Mouse (Mus musculus) ZHBTc4 (cell line): ENCODE measurements around the gene Nsfl1c.
"Not testable (repeated sequence)": the region's sequence is repeated elsewhere in the genome, so short reads cannot be mapped to it uniquely, and the experiment has no call there.

Source experiments
- DNase-seq: peaks from one replicate; pipeline ENCODE4 v3.0.0-alpha.2; 2011; ENCODE audit warnings: low read depth, low spot score

Gene Nsfl1c

DNA sequence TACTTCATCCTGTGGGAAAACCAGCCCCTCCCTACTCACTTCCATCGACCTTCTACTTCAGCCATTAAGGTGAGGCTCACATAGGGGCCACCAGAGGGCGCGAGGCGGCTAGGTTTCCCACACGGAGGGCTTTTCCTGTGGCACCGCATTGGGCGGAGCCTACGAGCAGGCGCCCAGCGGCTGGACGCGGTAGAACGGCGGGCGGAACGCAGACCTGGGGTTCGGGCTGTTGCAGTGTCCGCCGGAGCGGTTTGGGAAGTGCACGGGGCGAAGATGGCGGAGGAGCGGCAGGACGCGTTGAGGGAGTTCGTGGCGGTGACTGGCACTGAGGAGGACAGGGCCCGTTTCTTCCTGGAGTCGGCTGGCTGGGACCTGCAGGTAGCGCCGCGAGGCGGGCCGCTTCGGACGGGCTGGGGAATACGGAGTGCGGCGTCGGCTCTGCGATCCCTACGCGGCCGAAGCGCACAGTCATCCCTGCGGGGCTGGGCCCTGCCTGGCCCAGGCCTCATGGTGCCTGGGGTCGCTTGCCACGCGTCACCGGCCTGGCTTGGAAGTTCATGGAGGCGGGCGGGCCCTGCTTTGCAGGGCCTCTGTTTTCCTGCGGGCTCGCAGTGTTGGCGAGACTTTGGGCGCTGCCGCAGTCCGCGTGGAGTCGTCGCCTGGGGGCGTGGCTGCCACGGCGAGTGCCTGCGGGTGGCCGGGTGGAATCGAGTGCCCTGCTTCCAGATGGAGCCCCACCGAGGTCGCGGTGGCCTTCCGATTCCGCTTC, at the start of gene Nsfl1c:
Gene Nsfl1c, plus strand, starts transcription at position 148 of the 769 bp plus-strand sequence.
- peak; percentile 98 for DNase-seq

DNA sequence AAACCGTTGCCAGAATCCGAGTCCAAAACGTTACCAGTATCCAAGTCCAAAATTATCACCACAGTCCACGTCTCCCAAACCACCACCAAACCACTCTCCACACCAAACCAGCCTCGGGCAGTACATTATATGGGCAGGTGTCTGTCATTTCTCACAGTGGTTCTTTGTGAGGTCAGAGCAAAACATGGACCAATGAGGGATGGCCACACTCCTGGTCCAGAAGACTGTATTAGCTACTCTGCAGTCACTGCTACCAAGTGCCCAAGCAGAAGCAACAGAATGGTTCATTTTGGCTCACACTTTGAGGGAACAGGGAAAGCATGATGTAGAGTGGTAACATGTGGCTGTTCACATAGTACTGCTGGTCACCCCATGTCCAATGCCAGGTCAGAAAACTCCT, 17.9 kb upstream of the Nsfl1c start, which contains the start of gene 4921509C19Rik:
Gene 4921509C19Rik, minus strand, starts transcription at position 101 of the 400 bp plus-strand sequence.
- DNase-seq = not testable (repeated sequence)

DNA sequence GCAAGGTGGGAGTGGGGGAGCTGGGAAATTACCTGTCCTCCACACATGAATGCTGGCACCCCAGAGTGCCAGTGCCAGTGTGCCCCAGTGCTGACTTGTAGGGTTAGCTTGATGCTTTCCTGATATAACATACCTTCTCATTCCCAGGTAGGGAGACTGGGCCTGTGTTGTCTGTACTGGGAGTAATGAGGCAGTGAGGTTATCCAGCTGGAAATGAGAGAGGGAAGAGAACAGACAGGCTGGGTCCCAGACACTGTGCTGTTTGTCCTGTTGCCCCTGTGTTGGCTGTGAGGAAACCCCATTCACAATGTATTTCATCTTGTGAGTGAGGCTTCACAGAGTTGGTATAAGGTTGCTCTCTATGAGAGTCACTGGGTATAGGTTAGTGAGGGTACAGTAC, 7.5 kb upstream of the Nsfl1c start:
- no peak for DNase-seq

DNA sequence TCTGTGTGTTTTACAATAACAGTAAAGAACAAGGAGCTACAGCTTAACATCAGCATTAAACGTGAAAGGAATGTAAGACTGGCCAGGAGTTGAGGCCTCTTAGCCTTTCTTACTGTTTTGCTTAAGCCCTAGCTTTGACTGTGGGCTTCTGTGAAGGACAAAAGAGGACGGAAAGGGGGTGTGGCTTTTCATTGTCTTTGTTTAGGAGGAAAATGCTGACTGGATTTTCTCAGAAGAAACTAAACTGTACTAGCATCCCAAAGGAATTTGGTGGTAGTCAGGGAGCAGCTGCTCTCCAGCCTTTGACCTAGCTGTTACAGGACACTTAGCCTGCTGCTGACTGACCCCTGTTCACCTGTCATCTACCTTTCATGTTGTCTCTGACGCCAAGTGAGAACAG, 4.4 kb downstream of the Nsfl1c start:
- DNase-seq = peak; percentile 69

DNA sequence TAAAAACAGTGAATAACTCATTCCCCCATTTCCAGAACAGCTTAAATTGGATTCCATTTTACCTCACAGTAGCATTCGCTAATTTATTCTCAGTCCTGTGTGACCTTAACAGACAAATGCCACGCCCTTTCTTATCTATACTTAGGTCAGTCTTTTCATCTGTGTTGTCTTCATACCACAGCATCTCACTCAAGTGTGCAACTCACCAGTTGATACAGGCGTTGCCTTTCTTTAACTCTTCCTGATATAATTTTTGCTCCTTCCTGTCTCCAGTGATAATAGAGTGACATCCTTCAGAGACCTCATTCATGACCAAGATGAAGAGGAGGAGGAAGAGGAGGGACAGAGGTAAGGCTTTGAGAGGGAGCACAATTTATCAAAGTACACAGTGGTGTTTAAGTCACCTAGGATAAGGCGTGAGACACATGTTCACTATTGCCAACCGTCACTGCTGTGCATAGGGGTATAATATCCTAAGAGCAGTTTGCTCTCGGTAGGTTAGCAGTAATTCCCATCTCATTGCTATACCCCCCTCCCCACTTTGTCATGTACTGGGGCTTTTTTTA, 6.5 kb downstream of the Nsfl1c start:
- no peak for DNase-seq

DNA sequence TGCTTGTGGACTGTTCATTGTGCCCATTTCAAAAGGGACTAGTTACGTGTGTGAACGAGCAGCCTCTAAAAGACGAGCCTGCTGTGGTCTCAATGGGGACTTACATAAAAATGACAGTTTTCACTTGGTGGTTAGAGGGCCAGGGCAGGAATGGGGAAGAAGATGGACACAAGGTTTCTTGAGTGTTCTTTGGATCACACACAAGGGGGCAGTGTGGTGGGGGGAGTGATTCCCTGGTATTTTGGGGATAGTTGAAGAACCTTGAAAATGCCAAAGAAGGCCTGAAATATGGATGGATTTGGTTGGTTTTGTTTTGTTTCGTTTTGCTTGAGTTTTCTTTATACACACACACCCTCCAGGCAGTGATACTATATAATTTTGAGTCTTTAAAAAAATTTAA, 10.2 kb downstream of the Nsfl1c start:
- no peak for DNase-seq

DNA sequence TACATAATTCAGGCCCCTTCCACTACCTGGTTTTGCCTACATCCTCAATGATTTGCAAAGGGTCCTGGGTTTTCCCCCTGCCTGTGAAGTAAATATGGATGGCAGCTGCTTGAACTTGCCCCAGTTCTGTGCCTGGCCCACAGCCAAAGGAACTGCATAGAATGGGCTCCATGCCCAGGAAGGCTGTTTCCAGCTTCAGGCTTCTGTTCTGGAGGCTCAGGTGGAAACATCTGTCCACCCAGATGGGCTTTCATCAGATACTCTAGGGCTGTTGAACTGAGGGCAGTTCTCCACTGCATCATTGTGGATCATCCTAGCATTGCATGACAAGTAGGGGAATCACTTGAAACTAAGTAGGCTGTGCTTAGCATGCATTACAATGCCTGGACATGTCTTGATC, 18.2 kb downstream of the Nsfl1c start:
- DNase-seq = no peak

DNA sequence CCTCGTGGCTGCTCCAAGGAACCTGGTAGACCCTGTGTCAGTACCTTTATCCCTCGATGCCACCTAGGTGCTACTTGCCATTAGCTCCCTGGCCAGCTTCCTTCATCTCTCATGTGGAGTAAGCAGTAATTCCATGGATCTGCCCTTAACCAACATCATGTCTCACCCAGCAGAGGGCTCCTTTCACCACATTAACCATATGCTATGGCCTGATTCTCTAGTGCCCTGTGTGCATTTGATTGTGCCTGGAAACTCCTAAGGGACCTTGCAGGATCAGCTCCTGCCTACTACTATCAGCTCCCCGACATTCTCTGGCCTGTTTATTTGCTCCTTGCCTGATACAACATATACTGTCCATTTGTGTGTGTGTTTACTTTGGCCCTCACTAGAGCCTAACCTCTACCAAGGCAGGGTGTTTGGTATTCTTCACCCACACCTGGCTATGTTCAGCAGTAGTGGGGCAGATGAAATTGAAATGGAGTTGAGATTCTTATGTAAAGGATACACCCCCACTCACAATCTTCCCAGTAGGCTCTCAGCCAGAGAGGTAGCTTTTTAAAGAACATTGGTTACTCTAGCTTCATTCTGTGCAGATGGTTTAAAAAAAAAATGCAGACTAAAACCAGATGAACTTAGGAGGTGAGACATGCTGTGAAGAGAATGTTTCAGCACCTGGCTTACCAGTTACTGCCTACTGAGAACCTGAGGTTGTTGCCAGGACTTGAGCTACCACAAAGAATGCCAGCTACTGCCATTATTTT, 19.7 kb downstream of the Nsfl1c start:
- DNase-seq = no peak

DNA sequence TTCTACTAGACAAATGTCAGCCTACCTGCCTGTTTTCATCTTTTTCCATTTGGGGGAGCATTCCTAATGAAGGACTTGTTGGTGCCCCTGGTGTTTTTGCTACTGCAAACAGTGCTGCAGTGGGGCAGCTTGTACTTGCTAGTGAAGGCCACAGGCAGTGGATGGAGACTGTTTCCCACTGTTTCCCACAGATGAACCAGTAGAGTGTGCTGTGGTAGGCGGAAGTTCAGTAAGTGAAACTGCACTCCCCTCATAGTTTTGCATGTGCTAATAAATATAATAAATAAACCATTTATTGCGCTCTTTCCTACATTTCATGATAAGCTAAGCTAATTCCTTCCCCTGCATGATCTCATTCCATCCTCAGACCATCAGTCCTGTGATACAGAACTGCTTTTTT, 25.0 kb downstream of the Nsfl1c start:
- DNase-seq = no peak

DNA sequence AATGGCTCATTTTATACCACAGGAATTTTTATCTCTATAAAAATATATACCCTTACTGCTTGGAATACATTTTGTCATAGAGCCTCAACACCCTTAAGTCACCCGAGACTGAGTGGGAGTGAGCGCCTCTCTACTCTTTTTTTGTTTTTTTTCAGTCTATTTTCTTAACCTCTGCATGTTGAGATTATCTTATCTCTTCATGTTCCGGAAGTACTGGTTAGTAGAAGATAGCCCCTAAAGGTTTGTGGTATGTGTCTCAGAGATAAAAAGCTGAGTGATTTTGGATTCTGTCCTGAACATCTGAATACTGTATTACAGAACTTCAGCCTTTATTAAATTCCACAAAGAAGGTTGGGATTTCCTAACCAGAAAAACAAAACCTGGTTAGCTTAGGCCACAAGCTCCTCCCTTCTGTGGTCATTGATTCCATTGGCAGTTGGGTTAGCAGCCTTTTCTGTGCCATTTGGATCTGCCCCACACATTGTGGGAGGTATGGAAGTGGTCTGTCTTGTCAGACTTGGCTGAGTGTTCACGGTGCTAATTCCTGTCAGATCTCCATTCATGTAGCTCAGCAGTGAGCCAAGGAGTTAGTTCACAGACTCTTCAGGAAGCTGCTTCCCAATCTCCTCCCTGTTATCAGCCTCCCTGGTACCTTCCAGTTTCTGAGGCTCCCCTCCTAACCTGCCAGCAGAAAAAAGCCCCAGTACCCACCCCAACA, 30.5 kb downstream of the Nsfl1c start:
- DNase-seq = no peak

DNA sequence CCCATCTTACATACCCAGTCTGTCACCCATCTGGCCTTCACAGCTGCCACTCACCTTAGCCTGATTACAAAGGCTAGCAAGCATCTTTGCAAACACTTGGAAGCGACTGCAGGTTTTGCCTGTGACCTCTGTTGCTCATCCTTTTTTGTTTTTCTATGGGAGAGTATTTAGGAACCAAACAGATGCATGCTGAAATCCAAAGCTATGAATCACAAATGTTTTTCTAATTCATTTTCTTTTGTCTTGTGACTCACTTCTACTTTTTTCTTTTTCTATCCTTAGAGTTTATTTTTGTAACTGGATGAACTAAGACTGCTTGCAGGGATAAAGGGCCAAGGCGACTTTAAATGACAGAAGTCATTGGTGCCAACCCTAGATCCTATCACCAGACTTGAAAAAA, 31.5 kb downstream of the Nsfl1c start:
- DNase-seq = no peak

DNA sequence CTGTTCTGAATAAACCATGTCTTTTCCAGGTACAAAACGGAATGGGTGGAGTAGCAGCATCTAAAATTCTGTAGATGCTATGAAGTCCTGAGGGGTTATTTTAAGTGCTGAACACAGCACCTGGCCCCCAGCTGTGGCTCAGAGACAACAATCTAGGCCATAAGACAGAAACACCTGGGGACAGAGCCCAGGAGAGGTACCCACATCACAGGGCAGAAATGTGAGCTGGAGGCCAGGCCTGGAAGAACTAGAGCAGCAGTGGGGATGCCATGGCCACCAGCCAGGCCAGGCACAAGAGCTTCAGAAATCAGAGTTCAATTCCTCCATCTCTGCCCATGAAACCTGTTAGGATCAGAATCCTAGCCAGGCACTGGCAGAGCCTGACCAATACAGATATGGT, 34.1 kb downstream of the Nsfl1c start:
- no peak for DNase-seq

DNA sequence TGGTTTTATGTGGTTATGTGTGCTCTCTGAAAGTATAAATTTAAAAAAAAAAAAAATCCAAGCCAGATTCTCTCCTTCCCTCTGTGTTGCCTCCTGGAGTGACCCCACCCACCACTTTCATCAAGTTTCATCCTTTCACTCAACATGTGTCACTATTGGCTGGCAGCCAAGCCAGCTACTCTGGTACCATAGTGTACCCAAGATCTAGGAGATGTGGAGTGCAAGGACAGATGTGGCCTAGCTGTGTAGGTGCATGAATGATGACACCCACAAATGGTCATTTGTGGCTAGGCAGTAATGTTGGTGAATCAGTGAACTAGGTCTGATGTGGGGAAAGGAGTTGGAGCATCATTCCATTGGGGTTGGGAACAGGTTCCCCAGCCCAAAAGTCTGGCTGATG, 35.2 kb downstream of the Nsfl1c start:
- no peak for DNase-seq

DNA sequence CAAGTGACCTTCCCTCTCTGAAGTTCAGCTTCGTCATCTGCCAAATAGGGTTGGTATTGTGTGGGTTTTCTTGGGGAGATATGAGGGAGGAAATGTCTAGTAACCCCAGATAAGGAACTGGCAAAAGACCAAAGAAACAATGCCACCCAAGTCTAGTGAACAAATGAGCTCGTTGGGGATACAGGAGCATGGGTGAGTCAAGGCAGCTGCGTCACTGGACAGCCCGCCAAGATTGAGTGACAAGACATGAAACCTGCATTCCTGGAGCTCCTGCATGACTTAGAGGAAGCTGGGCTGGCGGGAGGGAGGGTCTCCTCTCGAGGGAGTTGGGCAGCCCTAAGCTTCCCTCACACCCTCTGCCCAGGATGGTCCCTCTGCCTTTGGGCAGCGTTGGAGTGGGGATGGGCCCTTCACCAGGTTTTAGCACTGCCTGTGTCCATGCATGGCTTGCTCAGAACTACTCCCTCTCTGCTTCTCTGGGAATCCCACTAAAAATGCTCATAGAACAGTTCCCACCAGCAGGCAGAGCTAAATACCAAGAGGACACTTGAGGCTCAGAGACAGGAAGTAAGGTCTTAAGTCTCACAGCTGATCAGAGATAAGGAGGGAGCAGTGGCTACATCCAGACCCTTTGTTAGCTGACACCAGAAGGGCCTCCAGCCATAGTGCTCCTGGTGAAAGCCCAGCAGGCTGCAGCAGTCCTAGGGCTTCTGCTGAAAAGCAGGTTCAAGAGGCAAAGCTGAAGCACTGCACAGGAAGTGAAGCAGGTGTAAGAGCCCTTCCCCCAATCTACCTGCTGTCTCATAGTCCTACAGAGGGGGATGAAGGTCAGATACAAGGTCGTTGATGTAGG, 36.6 kb downstream of the Nsfl1c start:
- DNase-seq = peak; percentile 11

DNA sequence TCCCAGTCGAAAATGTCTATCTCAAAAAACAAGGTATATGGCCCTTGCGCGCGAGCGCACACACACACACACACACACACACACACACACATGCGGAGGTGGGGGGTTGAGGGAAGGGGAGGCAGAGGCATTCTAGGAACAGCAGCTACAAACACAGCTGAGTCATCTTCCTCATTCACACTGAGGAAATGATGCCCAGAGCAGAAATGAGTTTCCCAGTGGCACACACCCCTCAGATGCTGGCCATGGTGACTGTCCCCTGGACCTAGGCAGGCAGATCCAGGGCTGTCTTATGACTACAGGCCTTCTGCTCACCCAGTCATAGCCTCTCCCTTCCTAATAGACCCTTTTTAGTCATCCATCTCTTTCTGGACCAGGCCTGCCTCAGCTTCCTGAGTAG, 39.6 kb downstream of the Nsfl1c start:
- no peak for DNase-seq

DNA sequence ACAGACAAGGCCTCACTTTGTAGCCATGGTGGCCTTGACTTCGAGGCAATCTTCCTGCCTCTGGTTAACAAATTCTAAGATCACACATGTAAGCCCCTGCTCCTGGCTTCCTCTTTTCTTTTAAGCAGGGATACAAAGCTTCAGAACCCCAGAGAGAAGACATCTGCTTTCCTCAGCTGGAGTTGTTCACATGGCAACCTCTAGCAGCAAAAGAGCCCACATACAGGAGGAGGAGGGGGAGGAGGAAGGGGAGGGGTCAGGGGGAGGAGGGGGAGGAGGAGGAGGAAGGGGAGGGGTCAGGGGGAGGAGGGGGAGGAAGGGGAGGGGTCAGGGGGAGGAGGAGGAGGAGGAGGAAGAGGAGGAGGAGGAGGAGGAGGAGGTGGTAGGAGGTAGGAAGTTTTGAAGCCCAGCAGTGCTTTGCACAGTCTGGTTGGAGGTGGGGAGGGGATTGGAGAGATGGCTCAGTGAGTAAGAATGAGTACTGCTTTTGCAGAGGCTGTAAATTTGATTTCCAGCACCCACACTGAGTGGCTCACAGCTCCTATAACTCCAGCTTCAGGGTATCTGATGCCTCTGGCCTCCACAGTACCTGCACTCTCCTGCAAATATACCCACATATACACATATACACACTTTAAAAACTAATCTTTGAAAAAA, 42.1 kb downstream of the Nsfl1c start:
- peak; percentile 55 for DNase-seq

DNA sequence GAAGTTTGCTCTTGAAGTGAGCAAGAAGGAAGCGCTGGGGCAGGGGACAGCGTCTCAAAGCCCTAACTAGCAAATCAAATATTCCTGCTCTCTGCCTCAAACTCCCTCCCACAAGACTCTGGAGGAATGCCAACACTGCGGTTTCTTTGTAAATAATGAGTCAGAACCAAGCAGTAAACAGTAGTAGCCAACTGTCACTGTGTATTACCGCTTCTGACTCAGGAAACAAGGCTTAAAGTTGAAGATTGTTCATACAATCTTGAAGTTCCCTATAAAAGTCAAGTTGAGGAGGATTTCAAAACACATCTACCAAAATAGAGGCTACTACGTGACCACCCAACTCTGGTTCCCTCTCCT, 42.6 kb downstream of the Nsfl1c start:
- no peak for DNase-seq

DNA sequence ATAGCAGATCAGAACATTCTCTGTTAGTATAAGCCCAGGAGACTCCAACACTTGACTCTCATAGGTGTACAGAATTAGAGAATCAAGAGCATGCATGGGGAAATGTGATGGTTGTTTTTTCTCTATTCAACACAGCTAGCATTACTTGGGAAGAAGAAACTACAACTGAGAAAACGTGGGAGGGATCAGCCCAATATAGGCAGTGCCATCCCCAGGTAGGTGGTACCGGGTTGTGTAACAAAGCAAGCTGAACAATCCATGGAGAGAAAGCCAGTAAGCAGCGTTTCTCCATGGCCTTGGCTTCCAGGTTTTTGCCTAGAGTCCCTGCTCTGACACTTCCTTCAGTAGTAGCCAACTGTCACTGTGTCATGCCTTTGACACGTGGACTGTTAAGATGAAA, 44.7 kb downstream of the Nsfl1c start:
- DNase-seq = no peak

DNA sequence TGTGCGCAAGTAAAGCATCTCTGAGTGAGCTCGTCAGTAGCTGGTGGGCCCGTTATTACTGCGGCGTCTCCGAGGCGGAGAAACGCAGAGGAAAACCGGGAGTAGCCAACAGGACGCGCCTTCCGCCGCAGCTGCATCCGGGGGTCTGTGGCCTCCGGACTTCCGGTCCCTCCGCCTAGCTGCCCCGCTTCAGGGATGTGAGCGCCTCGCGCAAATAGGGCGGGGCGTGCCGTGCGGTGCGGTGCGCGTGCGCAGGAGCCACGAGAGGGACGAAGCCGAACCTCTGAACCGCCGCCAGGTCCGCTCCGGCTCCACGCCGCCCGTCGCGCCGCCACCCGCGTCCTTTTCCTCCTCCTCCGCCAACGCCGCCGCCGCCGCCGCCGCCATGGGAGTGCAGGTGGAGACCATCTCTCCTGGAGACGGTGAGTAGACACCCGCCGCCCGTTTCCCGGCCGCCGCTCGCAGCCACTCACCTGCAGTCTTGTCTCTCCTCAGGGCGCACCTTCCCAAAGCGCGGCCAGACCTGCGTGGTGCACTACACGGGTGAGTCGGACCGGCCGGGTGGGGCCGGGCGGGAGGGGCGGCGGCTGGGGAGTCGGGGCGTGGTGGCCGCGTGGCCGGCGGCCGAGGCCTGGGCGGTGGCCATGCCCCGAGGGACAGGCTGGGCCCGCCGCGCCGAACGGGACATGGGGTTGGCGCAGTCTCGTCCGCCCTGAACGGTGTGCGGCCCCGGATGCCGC, 48.5 kb downstream of the Nsfl1c start, which contains the start of gene Fkbp1a:
Gene Fkbp1a, plus strand, starts transcription at position 161 of the 740 bp plus-strand sequence.
- peak; percentile 98 for DNase-seq
